Mouse (Mus musculus) hindbrain, postnatal 0 days (tissue): ENCODE measurements at regions not wholly inside any gene's neighbourhood (a gene's known extent, or its start where the extent isn't known, plus 50 kb on each side); places are given as distances from the start of the nearest gene placed in this dataset.

ENCODE experiments used
- ATAC-seq: fragments of 200-750 bp; cut with Nextera tagmentation; 2 replicates; pipeline ENCODE4 v1.8.0; 2017; ENCODE audit warnings: mild to moderate bottlenecking, moderate TSS enrichment, moderate library complexity
- DNase-seq: peaks from one replicate; pipeline ENCODE4 v3.0.0-alpha.2; 2015; ENCODE audit warnings: low spot score
- H3K27ac ChIP-seq: fragments of 300-500 bp; sonication (generic); 2 replicates; pipeline ENCODE4 v1.5.1; 2014; ENCODE audit warnings: mild to moderate bottlenecking
- H3K27me3 ChIP-seq: fragments of 300-500 bp; sonication (generic); 2 replicates; pipeline ENCODE4 v1.6.1; 2014; ENCODE audit warnings: low read length, mixed read lengths; ENCODE audit not compliant: insufficient read depth
- H3K36me3 ChIP-seq: fragments of 300-500 bp; sonication (generic); 2 replicates; pipeline ENCODE4 v1.6.1; 2014; ENCODE audit warnings: low read length, mixed read lengths; ENCODE audit not compliant: insufficient read depth
- H3K4me1 ChIP-seq: fragments of 300-500 bp; sonication (generic); 2 replicates; pipeline ENCODE4 v1.6.1; 2014; ENCODE audit warnings: antibody characterized with exemption, low read length, mixed read lengths; ENCODE audit not compliant: insufficient read depth
- H3K4me2 ChIP-seq: fragments of 300-500 bp; sonication (generic); 2 replicates; pipeline ENCODE4 v1.6.1; 2014; ENCODE audit warnings: low read depth, mild to moderate bottlenecking, low read length, moderate library complexity, mixed read lengths
- H3K4me3 ChIP-seq: fragments of 300-500 bp; sonication (generic); 2 replicates; pipeline ENCODE4 v1.5.1; 2014; ENCODE audit warnings: low read length
- H3K9ac ChIP-seq: fragments of 300-500 bp; sonication (generic); replicated peaks from 2 replicates; pipeline ENCODE4 v1.6.1; 2014; ENCODE audit warnings: mild to moderate bottlenecking, low read length, moderate library complexity, mixed read lengths
- H3K9me3 ChIP-seq: fragments of 300-500 bp; sonication (generic); 2 replicates; pipeline ENCODE4 v1.6.1; 2016; ENCODE audit warnings: low read length, mixed read lengths
- CTCF ChIP-seq: IDR thresholded peaks from 2 replicates; pipeline ENCODE4 v1.5.1; 2016; ENCODE audit warnings: antibody characterized with exemption, control low read depth, low read depth
- WGBS: fragments of 180-500 bp; shearing (Covaris S2); extraction: QIAGEN DNeasy Blood & Tissue Kit; methylation state at CpG from one replicate; pipeline ENCODE4 v1.1.7; 2014; 5-methylcytosine and 5-hydroxymethylcytosine counted together

DNA sequence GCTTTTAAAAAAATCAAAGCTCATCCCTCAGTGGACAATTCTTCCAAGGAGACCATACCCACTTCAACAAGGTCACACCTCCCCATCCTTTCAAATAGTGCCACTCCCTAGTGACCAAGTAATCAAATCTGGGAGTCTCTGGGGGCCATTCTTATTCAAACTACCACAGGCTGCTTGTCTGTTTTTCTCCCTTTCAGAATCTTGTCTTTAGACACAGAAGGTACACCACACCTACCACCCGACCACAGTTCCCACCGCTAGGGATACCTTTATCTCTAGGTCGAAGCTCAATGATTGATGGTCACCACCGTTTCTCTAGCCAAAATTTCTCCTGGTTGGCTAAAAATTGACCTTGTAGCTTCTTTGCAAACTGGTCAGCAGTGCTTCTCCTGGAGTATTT is 328.6 kb upstream of the Smim15 start:
- Histone ChIP-seq H3K4me1 (0 out of 2 replicates have a peak, but pooled peaks cover 4% of the 10 kb centered on the region), H3K9me3 (no peaks in the 10 kb centered on the region), H3K9ac (no peak overlapping the region), H3K36me3 (no peaks in the 10 kb centered on the region), H3K27ac (no peak overlapping the region), H3K4me2 (no peak overlapping the region), H3K4me3 (no peak overlapping the region), H3K27me3 (no peaks in the 10 kb centered on the region)
- 87% methylated on average over 4 of the region's 4 CpGs for WGBS
- TF ChIP-seq CTCF, result no peak
- ATAC-seq, result no peak
- no peak for DNase-seq

DNA sequence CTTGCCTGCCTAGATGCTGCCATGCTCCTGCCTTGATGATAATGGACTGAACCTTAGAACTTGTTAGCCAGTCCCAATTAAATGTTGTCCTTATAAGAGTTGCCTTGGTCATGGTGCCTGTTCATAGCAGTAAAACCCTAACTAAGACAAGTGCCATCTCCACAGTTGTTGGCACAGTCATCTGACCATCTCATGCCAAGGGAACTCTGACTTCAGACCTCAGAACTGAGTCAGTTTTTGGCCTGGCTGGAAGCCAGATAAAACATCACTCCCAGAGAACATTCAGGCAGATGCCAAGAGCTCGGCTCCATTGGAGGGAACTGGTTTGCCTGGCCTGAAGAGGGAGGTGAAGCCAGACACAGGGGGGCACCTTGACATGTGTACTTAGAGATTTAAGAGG is 330.2 kb upstream of the Smim15 start:
- 48% methylated on average over 1 of the region's 1 CpGs for WGBS
- Histone ChIP-seq H3K27me3 (no peaks in the 10 kb centered on the region), H3K9me3 (no peaks in the 10 kb centered on the region), H3K9ac (no peak overlapping the region), H3K4me1 (no peaks in the 10 kb centered on the region), H3K4me2 (no peak overlapping the region), H3K36me3 (no peaks in the 10 kb centered on the region), H3K27ac (no peak overlapping the region), H3K4me3 (no peak overlapping the region)
- no peak for TF ChIP-seq CTCF
- no peak for ATAC-seq
- peak; percentile 21 for DNase-seq

DNA sequence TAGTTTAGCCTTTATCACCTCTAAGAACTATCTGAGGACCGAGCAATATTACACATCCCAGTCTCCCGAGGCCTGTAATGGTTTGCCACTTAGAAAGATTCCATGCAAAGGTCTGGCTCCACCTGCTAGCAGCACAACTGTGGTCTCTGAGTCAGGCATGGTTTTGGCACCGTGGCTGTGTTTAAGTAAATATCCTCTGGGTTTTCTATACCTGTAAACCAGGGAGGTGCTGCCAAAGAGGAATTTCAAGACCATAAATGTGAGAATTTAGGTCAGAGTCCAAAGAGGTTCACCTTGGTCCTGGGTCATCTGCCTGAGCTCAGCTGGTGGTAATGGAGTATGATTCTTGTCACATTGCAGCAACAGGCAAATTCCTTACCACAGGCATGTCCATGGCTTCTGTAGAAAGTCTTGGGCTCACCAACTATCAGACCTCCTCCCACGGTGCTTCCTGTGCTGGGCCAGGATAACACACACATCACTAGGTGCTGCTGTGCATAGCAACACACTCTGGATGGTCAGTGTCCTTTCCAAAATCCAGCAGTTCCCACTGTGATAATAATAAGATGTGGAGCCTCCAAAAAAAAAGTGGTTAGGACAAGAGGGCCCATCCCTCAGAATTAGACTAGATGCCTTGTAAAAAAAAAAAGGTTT is 332.8 kb upstream of the Smim15 start:
- ATAC-seq, result no peak
- TF ChIP-seq CTCF, result no peak
- no peaks in the 10 kb centered on the region for H3K9me3 ChIP-seq

DNA sequence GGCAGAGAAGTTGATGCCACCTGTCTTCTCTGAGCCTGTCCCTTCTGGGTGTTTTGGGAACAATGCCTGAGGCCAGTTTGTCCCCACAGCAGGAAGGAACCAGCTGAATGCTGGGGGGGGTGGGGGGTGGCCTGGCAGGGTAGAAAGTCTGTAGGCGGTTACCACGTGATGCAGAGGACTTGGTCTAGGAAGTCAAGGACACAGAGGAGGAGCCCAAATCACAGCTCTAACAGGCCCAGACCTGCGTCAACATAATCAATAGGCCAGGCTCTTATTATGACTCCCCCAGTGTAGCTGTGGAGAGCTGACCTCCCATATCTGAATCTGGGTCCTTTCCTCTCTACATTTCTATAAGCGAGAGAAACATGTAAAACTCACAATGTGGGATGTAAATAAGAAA is 333.9 kb upstream of the Smim15 start:
- TF ChIP-seq CTCF, result no peak
- DNase-seq (no peak), ATAC-seq (no peak)
- Histone ChIP-seq H3K4me1 (no peaks in the 10 kb centered on the region), H3K9me3 (no peaks in the 10 kb centered on the region), H3K9ac (no peak overlapping the region), H3K27ac (no peak overlapping the region), H3K36me3 (no peaks in the 10 kb centered on the region), H3K27me3 (no peaks in the 10 kb centered on the region), H3K4me2 (no peak overlapping the region), H3K4me3 (no peak overlapping the region)
- WGBS, result 77% methylated on average over 4 of the region's 4 CpGs

More for the DNA sequence above, 332.8 kb upstream of the Smim15 start:
- H3K4me3 ChIP-seq, result no peak overlapping the region
- H3K36me3 ChIP-seq, result no peaks in the 10 kb centered on the region
- no peaks in the 10 kb centered on the region for H3K27me3 ChIP-seq
- no peak overlapping the region for H3K4me2 ChIP-seq
- DNase-seq, result no peak
- no peaks in the 10 kb centered on the region for H3K4me1 ChIP-seq
- H3K27ac ChIP-seq, result no peak overlapping the region
- 79% methylated on average over 4 of the region's 4 CpGs for WGBS
- H3K9ac ChIP-seq, result no peak overlapping the region

DNA sequence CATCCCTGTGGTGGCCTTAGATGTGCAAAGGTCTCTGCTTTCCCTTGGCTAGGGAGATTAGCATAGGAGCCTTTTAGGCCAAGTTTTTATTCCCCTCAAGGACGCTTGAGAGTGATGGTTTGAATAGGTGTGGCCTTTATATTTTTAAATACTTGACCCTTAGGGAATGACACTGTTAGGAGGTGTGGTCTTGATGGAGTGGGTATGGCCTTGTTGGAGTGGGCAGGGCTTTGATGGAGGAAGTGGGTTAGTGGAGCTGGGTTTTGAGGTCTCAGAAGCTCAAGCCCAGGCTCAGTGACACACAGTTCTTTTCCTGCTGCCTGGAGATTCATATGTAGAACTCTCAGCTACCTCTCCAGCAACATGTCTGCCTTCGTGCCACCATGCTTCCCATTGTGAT is 334.4 kb upstream of the Smim15 start:
- no peak overlapping the region for H3K9ac ChIP-seq
- ATAC-seq, result no peak
- H3K36me3 ChIP-seq, result no peaks in the 10 kb centered on the region
- H3K4me1 ChIP-seq, result no peaks in the 10 kb centered on the region
- H3K27ac ChIP-seq, result no peak overlapping the region
- DNase-seq, result no peak
- no peaks in the 10 kb centered on the region for H3K27me3 ChIP-seq
- WGBS, result 74% methylated on average over 2 of the region's 2 CpGs
- no peak for TF ChIP-seq CTCF
- H3K4me3 ChIP-seq, result no peak overlapping the region
- no peak overlapping the region for H3K4me2 ChIP-seq
- no peaks in the 10 kb centered on the region for H3K9me3 ChIP-seq

DNA sequence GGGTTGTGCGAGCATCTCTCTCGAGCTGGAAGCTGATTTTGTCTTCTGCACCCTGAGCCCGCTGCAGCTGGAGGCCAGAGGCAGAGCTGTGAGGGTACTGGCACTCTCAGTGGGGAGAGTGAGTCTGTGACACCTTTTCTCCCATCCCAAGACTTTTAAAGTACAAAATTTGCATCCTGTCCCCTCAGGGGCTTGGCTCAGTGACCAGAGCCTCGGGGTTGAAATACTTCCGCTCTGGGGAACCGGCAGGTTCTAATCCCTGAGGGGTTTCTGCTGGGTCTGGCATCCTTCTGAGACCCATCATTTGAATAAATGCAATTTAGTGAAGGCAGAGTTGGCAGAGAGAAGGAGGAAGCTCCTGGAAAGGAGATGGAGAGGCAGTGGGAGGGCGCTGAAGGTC is 340.5 kb upstream of the Smim15 start:
- no peak for TF ChIP-seq CTCF

More for the DNA sequence above, 340.5 kb upstream of the Smim15 start:
- Histone ChIP-seq H3K27me3 (no peaks in the 10 kb centered on the region), H3K9me3 (no peaks in the 10 kb centered on the region), H3K9ac (no peak overlapping the region), H3K36me3 (no peaks in the 10 kb centered on the region), H3K4me2 (no peak overlapping the region), H3K4me1 (0 out of 2 replicates have a peak, but pooled peaks cover 6% of the 10 kb centered on the region), H3K27ac (no peak overlapping the region), H3K4me3 (no peak overlapping the region)
- no peak for DNase-seq
- no peak for ATAC-seq
- 71% methylated on average over 7 of the region's 7 CpGs for WGBS
